Mouse (Mus musculus) thymus, adult 2 months (tissue): ENCODE measurements around the gene AC134908.4.

Source experiments
- CTCF ChIP-seq: fragments of 200-500 bp; IDR thresholded peaks from 2 replicates; pipeline ENCODE4 v1.5.1; 2012; ENCODE audit warnings: mild to moderate bottlenecking, control low read depth, low read length, moderate library complexity, borderline replicate concordance; ENCODE audit not compliant: control insufficient read depth, poor library complexity, insufficient read depth; ENCODE audit errors: extremely low read depth
- POLR2A ChIP-seq: fragments of 200-500 bp; IDR thresholded peaks from 2 replicates; pipeline ENCODE4 v1.6.1; 2012; ENCODE audit warnings: mild to moderate bottlenecking, low read length, control low read depth, moderate library complexity; ENCODE audit not compliant: control insufficient read depth, poor library complexity, insufficient read depth; ENCODE audit errors: extremely low read depth

GRCm38 (mm10) chr17:25841117-25841880 is 45.8 kb upstream of the AC134908.4 start, which contains the start of gene Gm20683:
- TF ChIP-seq POLR2A (no peak), CTCF (no peak)
